14 mouse cellular contexts compared by ENCODE assay signal in the genomic region with DNA sequence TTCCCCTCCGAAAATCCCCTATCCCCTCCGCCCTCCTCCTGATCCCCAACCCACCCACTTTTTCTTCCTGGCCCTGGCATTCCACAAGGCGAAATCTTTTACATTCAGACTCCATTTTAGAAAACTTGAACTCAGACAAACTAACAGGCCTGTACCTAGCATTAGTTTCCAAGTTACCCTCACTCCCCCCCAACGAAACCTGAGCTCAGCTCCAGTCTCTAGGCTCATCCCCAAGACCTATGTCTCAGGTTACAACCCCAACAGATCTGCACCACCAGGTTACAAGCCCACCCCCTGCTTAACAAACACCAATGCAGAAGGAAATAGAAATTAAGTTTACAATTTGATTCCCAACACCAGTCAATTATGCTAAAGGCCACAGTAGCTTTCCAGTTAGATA.
"Had no signal": no experiment of that assay in that cellular context is flagged by ENCODE, and none has a peak within 500 bp of the region (broad histone marks: within the 10 kb centered on the region; RNA-seq: fewer than 3 reads in every experiment).

No protein-coding gene starts in this region.

- H3K27ac ChIP-seq: limb, embryonic 13.5 days; liver, embryonic 15.5 days; midbrain, embryonic 10.5 days; neural tube, embryonic 12.5 days had no signal

- H3K4me1 ChIP-seq: limb, embryonic 13.5 days; liver, embryonic 15.5 days; midbrain, embryonic 10.5 days; neural tube, embryonic 12.5 days had no signal

- ATAC-seq: intestine, postnatal 0 days; lung, postnatal 0 days had no signal

- H3K4me2 ChIP-seq: limb, embryonic 13.5 days; liver, embryonic 15.5 days; neural tube, embryonic 12.5 days had no signal

- H3K9ac ChIP-seq: limb, embryonic 13.5 days; liver, embryonic 15.5 days; neural tube, embryonic 12.5 days had no signal

- DNase-seq: kidney, adult 9 months; kidney, postnatal 14 days; lung, adult 2 months; lung, postnatal 36 days; midbrain, embryonic 14.5 days; thymus, adult 18-20 months; thymus, postnatal 14 days had no signal

- H3K36me3 ChIP-seq: limb, embryonic 13.5 days; liver, embryonic 15.5 days; midbrain, embryonic 10.5 days; neural tube, embryonic 12.5 days had no signal

- H3K27me3 ChIP-seq: limb, embryonic 13.5 days; liver, embryonic 15.5 days; neural tube, embryonic 12.5 days had no signal

- H3K4me3 ChIP-seq: limb, embryonic 13.5 days; liver, embryonic 15.5 days; midbrain, embryonic 10.5 days; myocyte; neural tube, embryonic 12.5 days had no signal

- H3K9me3 ChIP-seq: limb, embryonic 13.5 days; liver, embryonic 15.5 days; midbrain, embryonic 10.5 days; neural tube, embryonic 12.5 days had no signal
